Mouse (Mus musculus) small intestine, adult 2 months (tissue): ENCODE results near the gene Lgals8.

ENCODE experiments used
- CTCF ChIP-seq: fragments of 200-500 bp; IDR thresholded peaks from 2 replicates; pipeline ENCODE4 v1.5.1; 2012; ENCODE audit warnings: low read depth, mild to moderate bottlenecking, control low read depth, inconsistent platforms, low read length, moderate library complexity, mixed read lengths; ENCODE audit not compliant: insufficient replicate concordance, insufficient read length; ENCODE audit errors: extremely low read depth
- POLR2A ChIP-seq: fragments of 200-500 bp; IDR thresholded peaks from 2 replicates; pipeline ENCODE4 v1.6.1; 2012; ENCODE audit warnings: low read depth, mild to moderate bottlenecking, control low read depth, inconsistent platforms, low read length, moderate library complexity

GRCm38 (mm10) chr13:12511189-12511965 is 46.6 kb upstream of the Lgals8 start:
- no peak for TF ChIP-seq CTCF
- TF ChIP-seq POLR2A, result no peak
